Mouse (Mus musculus): Measurements from ENCODE around the gene Sspo. TPM values are rescaled to one million over a fixed set of nuclear protein-coding genes. Genes with fewer than 3 reads are reported as not detected.

Gene Sspo
- total RNA-seq (2021): under 1 TPM; 0.24 to 0.38 TPM
- long read RNA-seq, experiment 1: 0 reads
- long read RNA-seq, experiment 2, partial matches to known transcripts: 1 of 1 reads
- long read RNA-seq, experiment 2, other reads (novel, unspliced or antisense): 0 of 1 reads

GRCm38 (mm10) chr6:48447929-48448328, at the start of gene Sspo:
Sspo (plus strand) TSS chr6:48448229.
- no peak for DNase-seq

GRCm38 (mm10) chr6:48399906-48400305, 48.1 kb upstream of the Sspo start:
- DNase-seq: no peak

GRCm38 (mm10) chr6:48404071-48404470, 44.0 kb upstream of the Sspo start:
- no peak for DNase-seq

- peak; percentile 1 for DNase-seq
Observed at GRCm38 (mm10) chr6:48409726-48410343, 38.2 kb upstream of the Sspo start.

GRCm38 (mm10) chr6:48410551-48410950, 37.5 kb upstream of the Sspo start:
- peak; percentile 56 for DNase-seq

GRCm38 (mm10) chr6:48411193-48412092, 36.6 kb upstream of the Sspo start:
- no peak for DNase-seq

- DNase-seq: no peak
Observed at GRCm38 (mm10) chr6:48412147-48412546, 35.9 kb upstream of the Sspo start.

- DNase-seq: no peak
Observed at GRCm38 (mm10) chr6:48412662-48413061, 35.4 kb upstream of the Sspo start.

GRCm38 (mm10) chr6:48413081-48413480, 34.9 kb upstream of the Sspo start:
- DNase-seq: no peak

- no peak for DNase-seq
Observed at GRCm38 (mm10) chr6:48414886-48415285, 33.1 kb upstream of the Sspo start.

- no peak for DNase-seq
Observed at GRCm38 (mm10) chr6:48415636-48416035, 32.4 kb upstream of the Sspo start.

- DNase-seq: no peak
Observed at GRCm38 (mm10) chr6:48416486-48416885, 31.5 kb upstream of the Sspo start.

GRCm38 (mm10) chr6:48420647-48421046, 27.4 kb upstream of the Sspo start:
- no peak for DNase-seq

- no peak for DNase-seq
Observed at GRCm38 (mm10) chr6:48423336-48423735, 24.7 kb upstream of the Sspo start.

- no peak for DNase-seq
Observed at GRCm38 (mm10) chr6:48424074-48424473, 24.0 kb upstream of the Sspo start.

GRCm38 (mm10) chr6:48426956-48427355, 21.1 kb upstream of the Sspo start:
- no peak for DNase-seq

- DNase-seq: no peak
Observed at GRCm38 (mm10) chr6:48428769-48429557, 19.1 kb upstream of the Sspo start.

- DNase-seq: no peak
Observed at GRCm38 (mm10) chr6:48430748-48431147, 17.3 kb upstream of the Sspo start.

- DNase-seq: no peak
Observed at GRCm38 (mm10) chr6:48432893-48433816, 14.9 kb upstream of the Sspo start.

- no peak for DNase-seq
Observed at GRCm38 (mm10) chr6:48434651-48435050, 13.4 kb upstream of the Sspo start.

GRCm38 (mm10) chr6:48435111-48435510, 12.9 kb upstream of the Sspo start:
- DNase-seq: no peak
